Mouse (Mus musculus) right cerebral cortex, adult 18-20 months (tissue): ENCODE data around the gene Cirbp.

ENCODE experiments used
- DNase-seq: peaks from one replicate; pipeline ENCODE4 v3.0.0; 2022; ENCODE audit warnings: mixed read lengths

Gene Cirbp

GRCm38 (mm10) chr10:80151211-80152034 is 14.4 kb upstream of the Cirbp start:
- peak; percentile 81 for DNase-seq

GRCm38 (mm10) chr10:80152071-80152872 is 13.5 kb upstream of the Cirbp start:
- DNase-seq, result no peak

GRCm38 (mm10) chr10:80152873-80153260 is 12.9 kb upstream of the Cirbp start:
- no peak for DNase-seq

- no peak for DNase-seq
Observed at GRCm38 (mm10) chr10:80153713-80154112, 12.1 kb upstream of the Cirbp start.

GRCm38 (mm10) chr10:80154384-80154783 is 11.4 kb upstream of the Cirbp start:
- DNase-seq, result no peak

GRCm38 (mm10) chr10:80155277-80155676 is 10.5 kb upstream of the Cirbp start:
- no peak for DNase-seq

GRCm38 (mm10) chr10:80156002-80156751 is 9.6 kb upstream of the Cirbp start:
- no peak for DNase-seq

GRCm38 (mm10) chr10:80156752-80157053 is 9.1 kb upstream of the Cirbp start:
- DNase-seq, result no peak

- DNase-seq, result no peak
Observed at GRCm38 (mm10) chr10:80157141-80157929, 8.4 kb upstream of the Cirbp start.

GRCm38 (mm10) chr10:80158307-80158986 is 7.3 kb upstream of the Cirbp start:
- peak; percentile 60 for DNase-seq

GRCm38 (mm10) chr10:80159021-80159560 is 6.7 kb upstream of the Cirbp start:
- DNase-seq, result no peak

GRCm38 (mm10) chr10:80159561-80160454 is 6.0 kb upstream of the Cirbp start:
- peak; percentile 99 for DNase-seq

- no peak for DNase-seq
Observed at GRCm38 (mm10) chr10:80160455-80161371, 5.1 kb upstream of the Cirbp start.

- DNase-seq, result no peak
Observed at GRCm38 (mm10) chr10:80161522-80162242, 4.1 kb upstream of the Cirbp start.

- DNase-seq, result no peak
Observed at GRCm38 (mm10) chr10:80162243-80162608, 3.6 kb upstream of the Cirbp start.

- no peak for DNase-seq
Observed at GRCm38 (mm10) chr10:80162716-80163299, 3.0 kb upstream of the Cirbp start.

- DNase-seq, result peak; percentile 56
Observed at GRCm38 (mm10) chr10:80163721-80164120, 2.1 kb upstream of the Cirbp start.
